Mouse (Mus musculus) naive thymus-derived CD4-positive, alpha-beta T cell, adult 2 months (primary cell): ENCODE measurements around the gene Rfx8.

Source experiments
- DNase-seq: peaks from one replicate; pipeline ENCODE4 v3.0.0-alpha.2; 2011; ENCODE audit warnings: low read depth

Gene Rfx8

GRCm38 (mm10) chr1:39645905-39646759, 74.7 kb downstream of the Rfx8 start:
- DNase-seq: no peak

GRCm38 (mm10) chr1:39644333-39644732, 76.5 kb downstream of the Rfx8 start:
- DNase-seq: no peak

- DNase-seq: no peak
Measured at GRCm38 (mm10) chr1:39641667-39642066, 79.1 kb downstream of the Rfx8 start.

- no peak for DNase-seq
Measured at GRCm38 (mm10) chr1:39637139-39637538, 83.7 kb downstream of the Rfx8 start.

- no peak for DNase-seq
Measured at GRCm38 (mm10) chr1:39636660-39637059, 84.1 kb downstream of the Rfx8 start.

- no peak for DNase-seq
Measured at GRCm38 (mm10) chr1:39636196-39636595, 84.6 kb downstream of the Rfx8 start.

- DNase-seq: no peak
Measured at GRCm38 (mm10) chr1:39628606-39629005, 92.2 kb downstream of the Rfx8 start.

- DNase-seq: no peak
Measured at GRCm38 (mm10) chr1:39625491-39625890, 95.3 kb downstream of the Rfx8 start.

- DNase-seq: no peak
Measured at GRCm38 (mm10) chr1:39623729-39624128, 97.1 kb downstream of the Rfx8 start.

- no peak for DNase-seq
Measured at GRCm38 (mm10) chr1:39623106-39623505, 97.7 kb downstream of the Rfx8 start.

- no peak for DNase-seq
Measured at GRCm38 (mm10) chr1:39618524-39618923, 102.3 kb downstream of the Rfx8 start.

- DNase-seq: no peak
Measured at GRCm38 (mm10) chr1:39615526-39615925, 105.3 kb downstream of the Rfx8 start.
